Mouse (Mus musculus): ENCODE data around the gene Clec2d. TPM values are rescaled to one million over a fixed set of nuclear protein-coding genes. Genes with fewer than 3 reads are reported as not detected.
A peak's percentile ranks its signal among the peaks of the same experiment; 100 is the strongest.
"Not testable (repeated sequence)": the region's sequence is repeated elsewhere in the genome, so short reads cannot be mapped to it uniquely, and the experiment has no call there.

The Clec2d gene
- polyA plus RNA-seq, 1 experiment from 2014 or later: not detected

DNA sequence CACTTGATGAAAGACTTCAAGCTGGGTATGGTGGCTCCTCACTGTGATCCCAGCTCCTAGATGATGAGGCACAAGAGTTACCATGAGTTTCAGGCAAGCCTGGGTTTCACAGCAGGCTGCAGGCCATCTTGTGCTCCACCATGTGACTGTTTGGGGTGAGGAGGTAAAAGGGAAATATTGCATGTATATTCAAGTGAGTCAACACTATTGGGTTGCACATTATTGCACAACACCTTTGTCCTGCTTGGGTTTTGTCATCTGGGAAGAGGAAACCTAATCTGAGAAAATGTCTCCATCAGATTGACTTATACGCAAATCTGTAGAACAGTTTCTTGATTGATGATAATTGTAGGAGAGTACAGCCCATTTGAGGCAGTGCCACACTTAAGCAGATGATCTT is 8.7 kb upstream of the Clec2d start:
- Histone ChIP-seq H3K36me3 (ENCODE audit: control insufficient read depth, insufficient read depth, low read length) (no peaks in the 10 kb centered on the region), H3K4me1 (ENCODE audit: control insufficient read depth, insufficient read depth, low read length) (no peaks in the 10 kb centered on the region), H3K9me3 (ENCODE audit: control insufficient read depth, low read length) (no peaks in the 10 kb centered on the region), H3K4me2 (ENCODE audit: low read depth, low read length) (no peak overlapping the region), H3K9ac (replicated peaks; ENCODE audit: low read depth, low read length) (no peak overlapping the region), H3K4me3 (ENCODE audit: low read depth, low read length) (no peak overlapping the region), H3K27ac (ENCODE audit: low read depth, low read length) (no peak overlapping the region), H3K27me3 (ENCODE audit: control insufficient read depth, insufficient read depth, low read length) (no peaks in the 10 kb centered on the region)
- ATAC-seq (ENCODE audit: low read depth): no peak
- 94% methylated on average over 1 of the region's 1 CpGs for WGBS

DNA sequence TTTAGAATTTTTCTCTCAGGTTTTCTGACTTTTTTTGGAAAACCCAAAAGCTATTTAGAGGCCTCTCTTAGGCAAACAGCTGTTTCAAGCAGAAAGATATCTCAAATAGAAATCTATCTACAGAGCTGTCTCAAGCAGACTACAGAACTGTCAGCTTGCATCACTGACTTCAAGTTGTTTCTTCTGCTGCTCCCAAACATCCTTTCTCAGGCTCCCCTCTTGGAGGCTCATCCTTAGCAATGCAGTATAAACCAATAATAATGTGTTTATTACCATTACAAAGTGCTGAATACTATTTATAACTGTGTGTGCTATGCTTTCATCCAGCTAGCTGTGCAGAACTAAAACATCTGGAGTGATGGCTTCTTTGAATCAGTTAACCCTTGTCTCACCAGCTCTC is 5.6 kb upstream of the Clec2d start:
- Histone ChIP-seq H3K27ac (ENCODE audit: low read depth, low read length) (no peak overlapping the region), H3K9me3 (ENCODE audit: control insufficient read depth, low read length) (no peaks in the 10 kb centered on the region)

DNA sequence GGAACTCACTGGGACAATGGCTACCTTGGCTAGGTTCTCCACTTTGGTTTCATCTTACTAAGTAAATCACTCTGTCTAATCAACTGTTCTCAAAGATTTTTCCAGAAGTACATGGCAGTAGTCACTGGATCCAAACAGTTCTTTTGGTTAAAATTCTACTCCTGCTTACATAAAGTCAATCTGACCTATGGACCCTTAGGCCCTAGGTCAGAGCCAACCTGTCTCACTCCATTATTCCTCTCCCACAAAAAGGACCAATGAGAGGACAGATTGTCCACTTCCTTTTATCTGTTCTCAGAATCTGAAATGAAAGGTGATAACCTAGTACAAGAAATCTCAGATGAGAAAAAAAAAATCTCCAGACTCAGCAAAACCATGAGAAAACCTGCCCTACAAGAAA is 4.8 kb upstream of the Clec2d start:
- Histone ChIP-seq H3K36me3 (ENCODE audit: control insufficient read depth, insufficient read depth, low read length) (no peaks in the 10 kb centered on the region), H3K27ac (ENCODE audit: low read depth, low read length) (no peak overlapping the region), H3K4me1 (ENCODE audit: control insufficient read depth, insufficient read depth, low read length) (no peaks in the 10 kb centered on the region), H3K27me3 (ENCODE audit: control insufficient read depth, insufficient read depth, low read length) (no peaks in the 10 kb centered on the region), H3K9ac (replicated peaks; ENCODE audit: low read depth, low read length) (no peak overlapping the region), H3K4me3 (ENCODE audit: low read depth, low read length) (no peak overlapping the region), H3K4me2 (ENCODE audit: low read depth, low read length) (no peak overlapping the region), H3K9me3 (ENCODE audit: control insufficient read depth, low read length) (no peaks in the 10 kb centered on the region)
- ATAC-seq (ENCODE audit: low read depth): no peak

More for the DNA sequence above, 5.6 kb upstream of the Clec2d start:
- no peak overlapping the region for H3K4me3 ChIP-seq (ENCODE audit: low read depth, low read length)
- no peak overlapping the region for H3K4me2 ChIP-seq (ENCODE audit: low read depth, low read length)
- H3K27me3 ChIP-seq (ENCODE audit: control insufficient read depth, insufficient read depth, low read length): no peaks in the 10 kb centered on the region
- no peak overlapping the region for H3K9ac ChIP-seq (replicated peaks; ENCODE audit: low read depth, low read length)
- H3K4me1 ChIP-seq (ENCODE audit: control insufficient read depth, insufficient read depth, low read length): no peaks in the 10 kb centered on the region
- ATAC-seq (ENCODE audit: low read depth): no peak
- H3K36me3 ChIP-seq (ENCODE audit: control insufficient read depth, insufficient read depth, low read length): no peaks in the 10 kb centered on the region

DNA sequence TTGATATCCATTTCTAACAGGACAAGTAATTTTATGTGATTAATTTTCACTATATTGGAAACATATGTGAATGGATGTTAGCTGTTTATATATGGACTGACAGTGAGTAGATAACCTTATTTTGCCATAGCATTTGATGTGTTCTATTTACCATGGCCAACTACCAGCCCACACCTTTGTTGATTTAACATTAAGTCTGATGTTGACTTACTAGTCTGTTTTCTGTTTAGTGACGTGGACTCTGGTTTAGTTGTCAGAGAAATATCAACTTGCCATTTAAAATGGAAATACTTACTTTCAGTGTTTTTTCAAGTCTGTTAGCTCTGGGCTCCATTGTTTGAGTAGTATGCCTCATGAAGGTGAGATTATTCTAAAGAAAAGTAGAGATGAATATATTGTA is 3.8 kb upstream of the Clec2d start:
- ATAC-seq (ENCODE audit: low read depth): no peak
- Histone ChIP-seq H3K4me1 (ENCODE audit: control insufficient read depth, insufficient read depth, low read length) (no peaks in the 10 kb centered on the region), H3K9ac (replicated peaks; ENCODE audit: low read depth, low read length) (no peak overlapping the region), H3K4me2 (ENCODE audit: low read depth, low read length) (no peak overlapping the region), H3K4me3 (ENCODE audit: low read depth, low read length) (no peak overlapping the region), H3K27ac (ENCODE audit: low read depth, low read length) (no peak overlapping the region), H3K27me3 (ENCODE audit: control insufficient read depth, insufficient read depth, low read length) (no peaks in the 10 kb centered on the region), H3K9me3 (ENCODE audit: control insufficient read depth, low read length) (no peaks in the 10 kb centered on the region), H3K36me3 (ENCODE audit: control insufficient read depth, insufficient read depth, low read length) (no peaks in the 10 kb centered on the region)
- WGBS: 90% methylated on average over 1 of the region's 1 CpGs

DNA sequence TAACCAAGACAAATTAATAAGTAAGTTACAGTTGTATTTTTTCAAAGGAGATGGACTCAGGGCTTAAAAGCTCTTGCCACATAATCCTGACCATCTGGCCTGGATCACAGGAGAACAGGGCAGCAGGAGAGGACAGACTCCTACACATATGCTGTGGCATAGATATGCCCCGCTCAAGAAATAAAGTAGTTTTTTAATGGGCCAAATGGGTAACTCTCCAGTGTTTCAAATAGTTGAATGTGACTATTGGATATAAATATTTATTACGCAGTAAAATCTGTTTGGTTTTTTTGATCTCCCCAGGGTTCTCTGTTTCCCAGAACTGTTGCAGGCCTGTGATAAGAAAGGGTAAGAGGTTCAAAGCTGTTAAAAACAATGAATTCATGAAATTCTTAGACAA is 1.1 kb upstream of the Clec2d start:
- 89% methylated on average over 2 of the region's 2 CpGs for WGBS
- Histone ChIP-seq H3K4me2 (ENCODE audit: low read depth, low read length) (no peak overlapping the region), H3K36me3 (ENCODE audit: control insufficient read depth, insufficient read depth, low read length) (no peaks in the 10 kb centered on the region), H3K4me3 (ENCODE audit: low read depth, low read length) (no peak overlapping the region), H3K27ac (ENCODE audit: low read depth, low read length) (no peak overlapping the region), H3K4me1 (ENCODE audit: control insufficient read depth, insufficient read depth, low read length) (no peaks in the 10 kb centered on the region), H3K27me3 (ENCODE audit: control insufficient read depth, insufficient read depth, low read length) (no peaks in the 10 kb centered on the region), H3K9ac (replicated peaks; ENCODE audit: low read depth, low read length) (no peak overlapping the region), H3K9me3 (ENCODE audit: control insufficient read depth, low read length) (no peaks in the 10 kb centered on the region)
- no peak for ATAC-seq (ENCODE audit: low read depth)

DNA sequence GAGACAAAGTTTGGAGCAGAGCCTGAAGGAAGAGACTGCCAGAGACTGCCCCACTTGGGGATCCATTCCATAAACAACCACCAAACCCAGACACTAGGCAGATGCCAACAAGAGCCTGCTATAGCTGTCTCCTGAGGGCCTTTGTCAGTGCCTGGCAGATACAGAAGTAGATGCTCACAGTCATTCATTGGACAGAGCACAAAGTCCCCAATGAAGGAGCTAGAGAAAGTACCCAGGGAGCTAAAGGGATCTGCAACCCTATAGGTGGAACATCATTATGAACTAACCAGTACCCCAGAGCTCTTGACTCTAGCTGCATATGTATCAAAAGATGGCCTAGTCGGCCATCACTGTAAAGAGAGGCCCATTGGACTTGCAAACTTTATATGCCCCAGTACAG is 584 bp upstream of the Clec2d start:
- WGBS: 89% methylated on average over 1 of the region's 1 CpGs
- H3K9ac ChIP-seq (replicated peaks; ENCODE audit: low read depth, low read length); H3K4me1 ChIP-seq (ENCODE audit: control insufficient read depth, insufficient read depth, low read length); ATAC-seq (ENCODE audit: low read depth); H3K36me3 ChIP-seq (ENCODE audit: control insufficient read depth, insufficient read depth, low read length); H3K27me3 ChIP-seq (ENCODE audit: control insufficient read depth, insufficient read depth, low read length); H3K4me3 ChIP-seq (ENCODE audit: low read depth, low read length); H3K4me2 ChIP-seq (ENCODE audit: low read depth, low read length); H3K27ac ChIP-seq (ENCODE audit: low read depth, low read length); H3K9me3 ChIP-seq (ENCODE audit: control insufficient read depth, low read length): not testable (repeated sequence)

DNA sequence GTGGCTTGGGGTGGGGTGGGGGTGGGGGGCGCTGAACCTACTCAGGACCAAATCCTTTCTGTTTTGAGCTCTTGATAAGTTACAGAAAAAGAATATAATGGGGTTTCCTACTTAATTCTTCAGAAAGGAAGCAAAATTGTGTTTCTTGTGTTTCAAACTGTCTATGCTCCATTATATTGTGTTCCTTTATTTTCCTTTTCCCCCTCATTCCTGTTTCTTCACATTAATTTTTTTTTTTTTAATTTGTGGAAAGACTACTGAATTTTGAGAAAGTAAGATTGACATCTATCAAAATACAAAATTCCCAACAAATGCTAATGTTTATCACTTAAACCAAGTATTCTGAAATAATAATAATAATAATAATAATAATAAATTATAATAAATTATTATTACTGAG is 834 bp downstream of the Clec2d start:
- H3K27ac ChIP-seq (ENCODE audit: low read depth, low read length): peak overlapping the region; percentile 11; the same call in 1 of the 2 replicates
- 0% methylated on average over 1 of the region's 1 CpGs for WGBS
- H3K27me3 ChIP-seq (ENCODE audit: control insufficient read depth, insufficient read depth, low read length): no peaks in the 10 kb centered on the region
- peak overlapping the region; percentile 31; the same call in 1 of the 2 replicates for H3K4me2 ChIP-seq (ENCODE audit: low read depth, low read length)
- H3K9me3 ChIP-seq (ENCODE audit: control insufficient read depth, low read length): no peaks in the 10 kb centered on the region
- peak overlapping the region; percentile 22 for H3K4me3 ChIP-seq (ENCODE audit: low read depth, low read length)
- no peaks in the 10 kb centered on the region for H3K4me1 ChIP-seq (ENCODE audit: control insufficient read depth, insufficient read depth, low read length)
- no peak for ATAC-seq (ENCODE audit: low read depth)
- no peaks in the 10 kb centered on the region for H3K36me3 ChIP-seq (ENCODE audit: control insufficient read depth, insufficient read depth, low read length)
- peak overlapping the region; percentile 47 for H3K9ac ChIP-seq (replicated peaks; ENCODE audit: low read depth, low read length)

DNA sequence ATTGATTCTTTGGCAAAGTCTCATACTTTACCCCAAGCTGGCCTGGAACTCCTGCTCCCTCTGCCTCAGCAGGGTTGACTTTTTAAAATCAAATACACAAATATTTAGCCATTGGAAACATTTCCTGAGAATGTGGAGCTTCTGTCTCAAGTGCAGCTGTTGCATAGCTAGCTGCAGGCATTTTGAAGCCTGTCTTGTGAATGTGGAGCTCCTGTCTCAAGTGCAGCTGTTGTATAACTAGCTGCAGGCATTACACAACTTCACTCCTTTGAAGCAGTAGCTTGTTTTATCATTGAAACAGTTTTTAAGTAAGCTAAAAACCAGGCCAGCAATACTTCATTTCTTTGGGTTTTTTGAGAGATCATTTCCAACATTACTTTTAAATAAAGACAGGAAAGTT is 1.3 kb downstream of the Clec2d start:
- Histone ChIP-seq H3K4me2 (ENCODE audit: low read depth, low read length) (no peak overlapping the region), H3K4me1 (ENCODE audit: control insufficient read depth, insufficient read depth, low read length) (no peaks in the 10 kb centered on the region), H3K36me3 (ENCODE audit: control insufficient read depth, insufficient read depth, low read length) (no peaks in the 10 kb centered on the region), H3K27ac (ENCODE audit: low read depth, low read length) (no peak overlapping the region), H3K9me3 (ENCODE audit: control insufficient read depth, low read length) (no peaks in the 10 kb centered on the region), H3K27me3 (ENCODE audit: control insufficient read depth, insufficient read depth, low read length) (no peaks in the 10 kb centered on the region), H3K4me3 (ENCODE audit: low read depth, low read length) (no peak overlapping the region), H3K9ac (replicated peaks; ENCODE audit: low read depth, low read length) (no peak overlapping the region)
- no peak for ATAC-seq (ENCODE audit: low read depth)

DNA sequence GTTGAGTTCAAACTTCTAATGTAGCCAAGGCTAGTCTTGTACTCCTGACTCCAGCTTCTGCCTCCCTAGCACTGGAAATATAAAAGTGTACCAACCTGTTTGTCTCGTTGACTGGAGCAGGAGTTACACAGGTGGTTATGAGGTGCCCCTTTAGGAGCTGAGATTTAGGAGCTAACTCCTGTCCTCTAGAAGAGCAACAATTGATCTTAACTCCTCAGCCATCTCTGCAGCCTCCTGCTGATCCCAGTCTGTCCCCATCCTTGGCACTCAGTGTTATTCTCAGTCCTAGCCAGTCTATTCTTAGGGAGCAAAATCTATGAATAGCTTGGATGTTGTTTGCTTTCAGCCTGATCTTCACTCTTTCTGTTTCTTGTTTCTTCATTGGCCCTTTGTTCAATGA is 2.1 kb downstream of the Clec2d start:
- 78% methylated on average over 1 of the region's 1 CpGs for WGBS
- H3K36me3 ChIP-seq (ENCODE audit: control insufficient read depth, insufficient read depth, low read length): no peaks in the 10 kb centered on the region
- no peaks in the 10 kb centered on the region for H3K27me3 ChIP-seq (ENCODE audit: control insufficient read depth, insufficient read depth, low read length)
- no peak overlapping the region for H3K4me2 ChIP-seq (ENCODE audit: low read depth, low read length)
- no peak for ATAC-seq (ENCODE audit: low read depth)
- no peak overlapping the region for H3K9ac ChIP-seq (replicated peaks; ENCODE audit: low read depth, low read length)
- H3K27ac ChIP-seq (ENCODE audit: low read depth, low read length): no peak overlapping the region
- no peaks in the 10 kb centered on the region for H3K4me1 ChIP-seq (ENCODE audit: control insufficient read depth, insufficient read depth, low read length)
- no peak overlapping the region for H3K4me3 ChIP-seq (ENCODE audit: low read depth, low read length)
- H3K9me3 ChIP-seq (ENCODE audit: control insufficient read depth, low read length): no peaks in the 10 kb centered on the region

DNA sequence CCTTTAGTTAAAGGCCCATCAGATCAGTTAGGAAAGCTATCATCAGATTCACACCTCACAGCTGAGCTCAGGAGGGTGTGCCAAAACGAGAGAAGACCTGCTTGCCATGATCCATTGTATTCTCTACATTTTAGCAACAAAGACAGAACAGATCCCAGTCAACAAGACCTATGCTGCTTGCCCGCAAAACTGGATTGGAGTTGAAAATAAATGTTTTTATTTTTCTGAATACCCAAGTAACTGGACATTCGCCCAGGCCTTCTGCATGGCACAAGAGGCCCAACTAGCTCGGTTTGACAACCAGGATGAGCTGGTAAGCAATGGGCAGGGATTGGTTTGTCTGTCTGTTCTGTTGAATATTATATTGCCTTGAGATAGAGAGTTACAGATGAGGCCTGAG is 3.6 kb downstream of the Clec2d start:
- H3K27me3 ChIP-seq (ENCODE audit: control insufficient read depth, insufficient read depth, low read length); H3K36me3 ChIP-seq (ENCODE audit: control insufficient read depth, insufficient read depth, low read length): not testable (repeated sequence)
- WGBS: 83% methylated on average over 4 of the region's 4 CpGs

More for the DNA sequence above, 3.6 kb downstream of the Clec2d start:
- not testable (repeated sequence) for H3K4me2 ChIP-seq (ENCODE audit: low read depth, low read length); H3K9me3 ChIP-seq (ENCODE audit: control insufficient read depth, low read length); ATAC-seq (ENCODE audit: low read depth); H3K4me3 ChIP-seq (ENCODE audit: low read depth, low read length); H3K9ac ChIP-seq (replicated peaks; ENCODE audit: low read depth, low read length); H3K27ac ChIP-seq (ENCODE audit: low read depth, low read length); H3K4me1 ChIP-seq (ENCODE audit: control insufficient read depth, insufficient read depth, low read length)
